ENCODE assay signal across 23 mouse cellular contexts in the genomic region with DNA sequence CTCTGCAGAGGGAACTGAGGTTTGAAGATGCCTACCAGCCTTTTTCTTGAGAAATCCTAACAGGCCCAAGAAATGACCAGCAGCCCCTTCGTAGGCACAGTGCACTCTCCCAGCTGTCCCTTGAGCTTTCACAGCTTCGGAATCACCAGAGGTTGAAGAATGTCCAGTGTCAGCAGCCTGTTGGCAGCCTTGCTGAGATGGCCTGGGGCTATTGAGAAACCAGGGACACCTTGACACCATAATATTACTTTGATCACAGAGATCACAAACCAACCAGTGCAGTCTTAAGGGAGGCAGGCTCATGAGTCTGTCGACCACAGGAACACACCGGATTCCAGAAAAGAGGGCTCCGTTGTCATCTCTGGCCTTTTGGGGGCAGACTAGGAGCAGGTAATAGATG. TPM values are rescaled to one million over a fixed set of nuclear protein-coding genes. Genes with fewer than 3 reads are reported as not detected.
A peak's percentile ranks its signal among the peaks of the same experiment; 100 is the strongest.
DNase-seq lines count a peak whose midpoint lies in the region; ATAC-seq and TF ChIP-seq lines count a peak whose summit lies in the region.
"Had no signal": no experiment of that assay in that cellular context is flagged by ENCODE, and none has a peak within 500 bp of the region (broad histone marks: within the 10 kb centered on the region; RNA-seq: fewer than 3 reads in every experiment).

No protein-coding gene starts in this region.

- 76% methylated on average over 5 of the region's 5 CpGs for WGBS in heart, embryonic 16.5 days
- WGBS in limb, embryonic 13.5 days = 65% methylated on average over 5 of the region's 5 CpGs
- WGBS in limb, embryonic 10.5 days = 68% methylated on average over 5 of the region's 5 CpGs
- 44% methylated on average over 5 of the region's 5 CpGs for WGBS in small intestine, adult 2 months

- H3K4me1 ChIP-seq in heart, embryonic 16.5 days (ENCODE audit: control insufficient read depth, insufficient read depth, low read length) = no peaks in the 10 kb centered on the region
- H3K4me1 ChIP-seq in limb, embryonic 13.5 days = peaks cover 15% of the 10 kb centered on the region
- H3K4me1 ChIP-seq in limb, embryonic 10.5 days = peaks cover 20% of the 10 kb centered on the region
- peaks cover 23% of the 10 kb centered on the region; the same call in 1 of the 2 replicates for H3K4me1 ChIP-seq in small intestine, adult 2 months (ENCODE audit: control insufficient read depth, insufficient read depth, insufficient read length, low read length)
- H3K4me1 ChIP-seq: hindbrain, embryonic 12.5 days had no signal

- TF ChIP-seq CTCF in small intestine, adult 2 months (IDR thresholded peaks at IDR 0.05; ENCODE audit: extremely low read depth, insufficient read length, insufficient replicate concordance, low read depth, low read length) = no peak

- no peak overlapping the region for H3K4me2 ChIP-seq in heart, embryonic 16.5 days (ENCODE audit: low read depth, low read length)
- H3K4me2 ChIP-seq in limb, embryonic 13.5 days (replicated peaks) = no peak overlapping the region
- H3K4me2 ChIP-seq: embryonic facial prominence, embryonic 15.5 days; heart, embryonic 13.5 days; hindbrain, embryonic 12.5 days; liver, embryonic 15.5 days; lung, embryonic 15.5 days had no signal

- no peak overlapping the region for H3K4me3 ChIP-seq in heart, embryonic 16.5 days (ENCODE audit: low read length)
- H3K4me3 ChIP-seq in limb, embryonic 13.5 days = no peak overlapping the region
- H3K4me3 ChIP-seq in limb, embryonic 10.5 days = no peak overlapping the region
- H3K4me3 ChIP-seq in small intestine, adult 2 months (ENCODE audit: low read depth, low read length) = no peak overlapping the region
- H3K4me3 ChIP-seq: embryonic facial prominence, embryonic 15.5 days; forebrain, embryonic 10.5 days; heart, embryonic 13.5 days; hindbrain, embryonic 12.5 days; liver, embryonic 15.5 days; lung, embryonic 15.5 days had no signal

- no peak for TF ChIP-seq POLR2A in small intestine, adult 2 months (IDR thresholded peaks at IDR 0.05; ENCODE audit: low read depth, low read length)

- no peak for ATAC-seq in heart, embryonic 16.5 days (replicated peaks; ENCODE audit: extremely low read depth, insufficient read depth, low FRiP score)
- no peak for ATAC-seq in limb, embryonic 13.5 days (ENCODE audit: low FRiP score, low read depth)
- ATAC-seq in CD4-positive, CD25-positive, alpha-beta regulatory T cell, adult 4 months = no peak

- H3K9me3 ChIP-seq in heart, embryonic 16.5 days (replicated peaks; ENCODE audit: control insufficient read depth, low read length) = no peaks in the 10 kb centered on the region
- H3K9me3 ChIP-seq in limb, embryonic 13.5 days = no peaks in the 10 kb centered on the region
- no peaks in the 10 kb centered on the region for H3K9me3 ChIP-seq in limb, embryonic 10.5 days (replicated peaks)
- H3K9me3 ChIP-seq: embryonic facial prominence, embryonic 15.5 days; forebrain, embryonic 10.5 days; heart, embryonic 13.5 days; hindbrain, embryonic 12.5 days; liver, embryonic 15.5 days; lung, embryonic 15.5 days had no signal

- peak overlapping the region; percentile 23; the same call in 1 of the 2 replicates for H3K27ac ChIP-seq in heart, embryonic 16.5 days (ENCODE audit: low read length)
- peak overlapping the region; percentile 48; the same call in 1 of the 2 replicates for H3K27ac ChIP-seq in limb, embryonic 13.5 days
- no peak overlapping the region for H3K27ac ChIP-seq in limb, embryonic 10.5 days
- H3K27ac ChIP-seq in small intestine, adult 2 months (ENCODE audit: insufficient read depth, low read depth, low read length) = peak overlapping the region; percentile 64
- H3K27ac ChIP-seq: embryonic facial prominence, embryonic 15.5 days; forebrain, embryonic 10.5 days; heart, embryonic 13.5 days; hindbrain, embryonic 12.5 days; liver, embryonic 15.5 days had no signal

- no peak overlapping the region for H3K9ac ChIP-seq in heart, embryonic 16.5 days (ENCODE audit: low read length)
- H3K9ac ChIP-seq in limb, embryonic 13.5 days = no peak overlapping the region
- H3K9ac ChIP-seq: embryonic facial prominence, embryonic 15.5 days; heart, embryonic 13.5 days; hindbrain, embryonic 12.5 days; liver, embryonic 15.5 days; lung, embryonic 15.5 days had no signal

- H3K36me3 ChIP-seq in heart, embryonic 16.5 days (ENCODE audit: control insufficient read depth, insufficient read depth) = no peaks in the 10 kb centered on the region
- no peaks in the 10 kb centered on the region for H3K36me3 ChIP-seq in limb, embryonic 13.5 days
- no peaks in the 10 kb centered on the region for H3K36me3 ChIP-seq in limb, embryonic 10.5 days
- H3K36me3 ChIP-seq in small intestine, adult 2 months (ENCODE audit: control insufficient read depth, insufficient read depth, low read length) = peaks cover 1% of the 10 kb centered on the region; the same call in 1 of the 2 replicates
- H3K36me3 ChIP-seq: embryonic facial prominence, embryonic 15.5 days; forebrain, embryonic 10.5 days; heart, embryonic 13.5 days; hindbrain, embryonic 12.5 days; liver, embryonic 15.5 days; lung, embryonic 15.5 days had no signal

- H3K27me3 ChIP-seq in heart, embryonic 16.5 days (ENCODE audit: control insufficient read depth, insufficient read depth, low read length) = no peaks in the 10 kb centered on the region
- no peaks in the 10 kb centered on the region for H3K27me3 ChIP-seq in limb, embryonic 13.5 days
- H3K27me3 ChIP-seq in limb, embryonic 10.5 days (ENCODE audit: low read depth, poor library complexity, severe bottlenecking) = no peaks in the 10 kb centered on the region
- H3K27me3 ChIP-seq in small intestine, adult 2 months (ENCODE audit: control insufficient read depth, insufficient read depth, low read length) = no peaks in the 10 kb centered on the region
- H3K27me3 ChIP-seq: embryonic facial prominence, embryonic 15.5 days; heart, embryonic 13.5 days; hindbrain, embryonic 12.5 days; lung, embryonic 15.5 days had no signal

- no peak for DNase-seq in heart, adult 9 months (ENCODE audit: low spot score in 2 of 2)
- no peak for DNase-seq in limb, embryonic 10.5 days (ENCODE audit: low spot score)
- peak; percentile 17 for DNase-seq in ES-CJ7 (ENCODE audit: low read depth, low spot score)
- no peak for DNase-seq in layer of hippocampus, adult 9-11 months
- DNase-seq: adrenal gland, postnatal 14 days; cerebellum, adult 2 months; kidney, adult 9 months; lung, postnatal 4 days; midbrain, embryonic 14.5 days; thymus, adult 18-20 months; thymus, postnatal 4 days had no signal

RNA-seq across cellular contexts. Expression of gene 9130230L23Rik, which starts 2.9 kb away (rescaled TPM):
- polyA plus RNA-seq in heart, embryonic 16.5 days (2015; fragmentation: Nextera tagmentation; extraction: Ambion mirVana) = 0.22 and 0.30 TPM in 2 replicates
- polyA plus RNA-seq in limb, embryonic 13.5 days (2015; fragmentation: Nextera tagmentation; extraction: Ambion mirVana) = not detected in 2 replicates
- polyA plus RNA-seq in limb, embryonic 10.5 days (2016; fragmentation: Nextera tagmentation; extraction: Ambion mirVana) = 0.10 and 0.11 TPM in 2 replicates
- polyA plus RNA-seq in small intestine, adult 2 months (2012; rRNA removed) = 4.7 and 10.9 TPM in 2 replicates
- polyA plus RNA-seq in CD4-positive, CD25-positive, alpha-beta regulatory T cell, adult 4 months (2017; shearing (Covaris generic)) = not detected
- polyA plus RNA-seq: cerebellum, adult 2 months; forebrain, embryonic 10.5 days; heart, embryonic 13.5 days; hindbrain, embryonic 12.5 days; limb, embryonic 14.5 days; midbrain, embryonic 14.5 days; neural tube, embryonic 11.5 days had no signal
